Mouse (Mus musculus) activated CD4-positive, CD25-positive, alpha-beta regulatory T cell, adult 4 months (primary cell): ENCODE measurements around the gene C1qtnf5. TPM values are rescaled to one million over a fixed set of nuclear protein-coding genes. Genes with fewer than 3 reads are reported as not detected.

Experiments used
- ATAC-seq: one replicate; pipeline ENCODE4 v1.8.0; 2017
- polyA plus RNA-seq, 2 experiments: library from polyadenylated mRNA; unstranded; fragments of 100-300 nt; shearing (Covaris generic); gene quantifications; one replicate each; pipeline ENCODE4 v1.2.1; 2017

C1qtnf5 gene
- polyA plus RNA-seq, 2 experiments from 2014 or later: not detected

- no peak for ATAC-seq
These were observed 26.2 kb downstream of the C1qtnf5 start for GRCm38 (mm10) chr9:44133287-44133686.

- ATAC-seq: no peak
These were observed 27.2 kb downstream of the C1qtnf5 start, which contains the start of gene Mcam for GRCm38 (mm10) chr9:44134101-44134850. Gene Mcam (plus strand): TSS chr9:44134469.

- ATAC-seq: no peak
These were observed 28.0 kb downstream of the C1qtnf5 start for GRCm38 (mm10) chr9:44134851-44135730.

GRCm38 (mm10) chr9:44135731-44136411, 28.8 kb downstream of the C1qtnf5 start:
- no peak for ATAC-seq

- no peak for ATAC-seq
These were observed 30.8 kb downstream of the C1qtnf5 start for GRCm38 (mm10) chr9:44137846-44138245.

GRCm38 (mm10) chr9:44141951-44142350, 34.9 kb downstream of the C1qtnf5 start:
- ATAC-seq: no peak

GRCm38 (mm10) chr9:44143421-44143820, 36.4 kb downstream of the C1qtnf5 start:
- ATAC-seq: no peak

- no peak for ATAC-seq
These were observed 37.1 kb downstream of the C1qtnf5 start for GRCm38 (mm10) chr9:44144023-44144717.

GRCm38 (mm10) chr9:44144718-44145060, 37.6 kb downstream of the C1qtnf5 start:
- no peak for ATAC-seq

- no peak for ATAC-seq
These were observed 40.2 kb downstream of the C1qtnf5 start for GRCm38 (mm10) chr9:44147290-44147689.

Other genes starting within 250 kb of the C1qtnf5 start
- gene Thy1, start 63.9 kb upstream of the C1qtnf5 start, polyA plus RNA-seq: 100 to 1,000 TPM; 218 to 257 TPM
- 1 to 10 TPM; 1.6 to 1.7 TPM for gene Usp2, start 40.2 kb upstream of the C1qtnf5 start, polyA plus RNA-seq
- not detected for gene Mfrp, start 5.5 kb upstream of the C1qtnf5 start, polyA plus RNA-seq
- not detected for gene Gm49380, start 6.3 kb downstream of the C1qtnf5 start, polyA plus RNA-seq
- gene Rnf26, start 6.3 kb downstream of the C1qtnf5 start, polyA plus RNA-seq: 1 to 10 TPM; 3.2 to 7.9 TPM
- gene Mcam, start 27.2 kb downstream of the C1qtnf5 start, polyA plus RNA-seq: under 1 TPM in 1 of 2 experiments, not detected in 1; 0.16 TPM
- gene Cbl, start 126.8 kb downstream of the C1qtnf5 start, polyA plus RNA-seq: 10 to 100 TPM; 22.8 to 25.0 TPM
- not detected for gene Ccdc153, start 133.4 kb downstream of the C1qtnf5 start, polyA plus RNA-seq
- gene Pdzd3, start 144.2 kb downstream of the C1qtnf5 start, polyA plus RNA-seq: under 1 TPM in 1 of 2 experiments, not detected in 1; 0.30 TPM
- 1 to 10 TPM; 2.8 to 6.0 TPM for gene Nlrx1, start 161.4 kb downstream of the C1qtnf5 start, polyA plus RNA-seq
- not detected for gene Abcg4, start 181.4 kb downstream of the C1qtnf5 start, polyA plus RNA-seq
- 10 to 100 TPM; 18.1 to 21.7 TPM for gene Hinfp, start 198.4 kb downstream of the C1qtnf5 start, polyA plus RNA-seq
- 1 to 10 TPM; 4.3 to 5.3 TPM for gene C2cd2l, start 213.0 kb downstream of the C1qtnf5 start, polyA plus RNA-seq
- gene Dpagt1, start 218.8 kb downstream of the C1qtnf5 start, polyA plus RNA-seq: 10 to 100 TPM; 16.5 to 18.0 TPM
- 10 to 100 TPM; 29.0 to 36.5 TPM for gene H2afx, start 227.4 kb downstream of the C1qtnf5 start, polyA plus RNA-seq
- 10 to 100 TPM; 27.6 to 33.4 TPM for gene Hmbs, start 237.0 kb downstream of the C1qtnf5 start, polyA plus RNA-seq